Comparison of ENCODE assay signal across 12 mouse cellular contexts in genomic region chr6:35405044-35405443, GRCm38 (mm10).
DNase-seq lines count a peak whose midpoint lies in the region.
"Had no signal": no experiment of that assay in that cellular context is flagged by ENCODE, and none has a peak within 500 bp of the region (broad histone marks: within the 10 kb centered on the region; RNA-seq: fewer than 3 reads in every experiment).

No protein-coding gene starts in this region.

- intact Hi-C loops in left cerebral cortex, postnatal 10 days (cut with DNase I): no loop called here
- intact Hi-C loops in left cerebral cortex, postnatal 4 days (cut with DNase I): no loop called here

- DNase-seq in cerebellum, postnatal 10 days: peak; percentile 29 to 51
- DNase-seq in cerebellum, adult 8-10 months: no peak
- peak; percentile 35 to 38 for DNase-seq in left cerebral cortex, postnatal 10 days (ENCODE audit: extremely low spot score in 1 of 2, low spot score in 2 of 2)
- no peak for DNase-seq in left cerebral cortex, postnatal 4 days
- DNase-seq in cerebellum, postnatal 36 days: peak; percentile 15 to 28
- peak; percentile 11 for DNase-seq in layer of hippocampus, adult 9-11 months
- DNase-seq in thymus, postnatal 4 days: no peak
- no peak for DNase-seq in ovary, adult 18-20 months (ENCODE audit: low spot score)
- DNase-seq: adrenal gland, adult 8-10 months; kidney, adult 18-20 months; kidney, postnatal 10 days; lung, adult 18-20 months had no signal

Comparison
In these comparisons a context has a peak if more than half of its experiments do, and no peak if none do; other contexts are left out.
1. DNase-seq: peak in cerebellum, postnatal 10 days (2 of 2), left cerebral cortex, postnatal 10 days (2 of 2), cerebellum, postnatal 36 days (2 of 2) and layer of hippocampus, adult 9-11 months (single experiment); none in cerebellum, adult 8-10 months (single experiment), left cerebral cortex, postnatal 4 days (single experiment), thymus, postnatal 4 days (single experiment) and ovary, adult 18-20 months (single experiment).